Mouse (Mus musculus) retina, postnatal 7 days (tissue): ENCODE measurements at regions not wholly inside any gene's neighbourhood (a gene's known extent, or its start where the extent isn't known, plus 50 kb on each side); places are given as distances from the start of the nearest gene placed in this dataset.

Experiments used
- DNase-seq: peaks from one replicate; pipeline ENCODE4 v3.0.0-alpha.2; 2012; ENCODE audit warnings: low read depth, low spot score

GRCm38 (mm10) chr11:38036582-38036981 lies 800.8 kb upstream of the Tenm2 start:
- DNase-seq, result no peak

- no peak for DNase-seq
Measured at GRCm38 (mm10) chr11:38034526-38035286, 798.9 kb upstream of the Tenm2 start.

GRCm38 (mm10) chr11:38021704-38022103 lies 785.9 kb upstream of the Tenm2 start:
- no peak for DNase-seq

GRCm38 (mm10) chr11:37978131-37978530 lies 742.4 kb upstream of the Tenm2 start:
- no peak for DNase-seq

- DNase-seq, result no peak
Measured at GRCm38 (mm10) chr11:37936439-37937134, 700.8 kb upstream of the Tenm2 start.

- no peak for DNase-seq
Measured at GRCm38 (mm10) chr11:37913161-37913560, 677.4 kb upstream of the Tenm2 start.

GRCm38 (mm10) chr11:37904991-37905390 lies 669.2 kb upstream of the Tenm2 start:
- no peak for DNase-seq

GRCm38 (mm10) chr11:37897713-37898112 lies 661.9 kb upstream of the Tenm2 start:
- DNase-seq, result no peak

GRCm38 (mm10) chr11:37882717-37883116 lies 647.0 kb upstream of the Tenm2 start:
- no peak for DNase-seq

- DNase-seq, result no peak
Measured at GRCm38 (mm10) chr11:37837301-37837700, 601.5 kb upstream of the Tenm2 start.

GRCm38 (mm10) chr11:37830975-37831374 lies 595.2 kb upstream of the Tenm2 start:
- DNase-seq, result no peak

- DNase-seq, result no peak
Measured at GRCm38 (mm10) chr11:37806761-37807160, 571.0 kb upstream of the Tenm2 start.

GRCm38 (mm10) chr11:37798783-37799318 lies 563.1 kb upstream of the Tenm2 start:
- no peak for DNase-seq

- DNase-seq, result no peak
Measured at GRCm38 (mm10) chr11:37772481-37773089, 536.8 kb upstream of the Tenm2 start.

GRCm38 (mm10) chr11:37770881-37771280 lies 535.1 kb upstream of the Tenm2 start:
- no peak for DNase-seq

GRCm38 (mm10) chr11:37768121-37768520 lies 532.4 kb upstream of the Tenm2 start:
- DNase-seq, result no peak

GRCm38 (mm10) chr11:37735992-37736391 lies 500.2 kb upstream of the Tenm2 start:
- no peak for DNase-seq

- DNase-seq, result no peak
Measured at GRCm38 (mm10) chr11:37735501-37735900, 499.7 kb upstream of the Tenm2 start.

GRCm38 (mm10) chr11:37696981-37697380 lies 461.2 kb upstream of the Tenm2 start:
- DNase-seq, result no peak

- no peak for DNase-seq
Measured at GRCm38 (mm10) chr11:37678484-37679193, 442.9 kb upstream of the Tenm2 start.

- no peak for DNase-seq
Measured at GRCm38 (mm10) chr11:37671320-37671719, 435.6 kb upstream of the Tenm2 start.

GRCm38 (mm10) chr11:37666925-37667324 lies 431.2 kb upstream of the Tenm2 start:
- DNase-seq, result no peak
